Mouse (Mus musculus): ENCODE measurements around the gene Rtp4. TPM values are rescaled to one million over a fixed set of nuclear protein-coding genes. Genes with fewer than 3 reads are reported as not detected.

The Rtp4 gene
- total RNA-seq, 1 experiment: 0.22 TPM

- DNase-seq (ENCODE audit: low read depth, low spot score): no peak
- Histone ChIP-seq H3K36me3 (ENCODE audit: control insufficient read depth, insufficient read depth, low read length, poor library complexity, severe bottlenecking) (no peaks in the 10 kb centered on the region), H3K4me3 (ENCODE audit: insufficient read depth in 1 of 2, low read depth in 1 of 2, low read length in 2 of 2, poor library complexity in 1 of 2, severe bottlenecking in 1 of 2) (no peak overlapping the region), H3K9me3 (ENCODE audit: control insufficient read depth, insufficient read depth, low read depth, low read length) (no peaks in the 10 kb centered on the region), H3K9ac (ENCODE audit: insufficient read depth, low read depth, low read length, poor library complexity, severe bottlenecking) (no peak overlapping the region), H3K4me1 (ENCODE audit: control insufficient read depth in 2 of 2, insufficient read depth in 2 of 2, low read length in 2 of 2, poor library complexity in 1 of 2) (no peaks in the 10 kb centered on the region; a peak in 1 of 4 replicates), H3K27ac (ENCODE audit: insufficient read depth, low read depth, low read length, poor library complexity, severe bottlenecking) (no peak overlapping the region)
- TF ChIP-seq HCFC1 (IDR thresholded peaks at IDR 0.05; ENCODE audit: borderline replicate concordance, insufficient read depth, low read length) (no peak), ZC3H11A (IDR thresholded peaks at IDR 0.05; ENCODE audit: borderline replicate concordance, low read depth, low read length) (no peak), ZNF384 (IDR thresholded peaks at IDR 0.05; ENCODE audit: low read depth, low read length) (no peak), CHD2 (IDR thresholded peaks at IDR 0.05; ENCODE audit: low read depth, low read length) (no peak), MAFK (IDR thresholded peaks at IDR 0.05; ENCODE audit: insufficient read depth, low read depth, low read length) (no peak)
- in situ Hi-C loops (cut with MboI; ENCODE audit: low sequenced_read_pairs in 2 of 2, unreplicated experiment in 2 of 2): loop anchor here in 1 of 2 experiments (10.0 kb wide), 1 partner anchor 350 kb away; the partner anchor contains the start of gene Sst
These were observed 24.3 kb downstream of the Rtp4 start for GRCm38 (mm10) chr16:23544361-23544760.

DNA sequence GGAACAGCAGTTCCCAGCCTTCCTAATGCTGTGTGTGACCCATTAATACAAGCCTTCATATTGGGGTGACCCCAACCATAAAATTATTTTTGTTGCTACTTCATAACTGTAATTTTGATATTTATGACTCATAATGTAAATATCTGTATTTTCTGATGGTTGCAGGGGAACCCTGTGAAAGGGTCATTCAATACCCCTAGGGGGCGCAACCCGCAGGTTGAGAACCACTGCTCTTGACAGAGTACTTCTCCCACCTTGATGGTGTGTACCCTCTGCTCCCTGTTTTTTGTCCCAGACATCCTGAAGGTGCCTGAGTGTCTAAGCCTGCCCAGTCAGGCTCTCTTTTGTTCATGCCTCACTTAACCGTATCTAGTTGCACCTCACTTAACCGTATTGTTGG, 27.7 kb downstream of the Rtp4 start:
- H3K9me3 ChIP-seq (ENCODE audit: control insufficient read depth, insufficient read depth, low read depth, low read length): no peaks in the 10 kb centered on the region
- H3K4me1 ChIP-seq (ENCODE audit: control insufficient read depth in 2 of 2, insufficient read depth in 2 of 2, low read length in 2 of 2, poor library complexity in 1 of 2): no peaks in the 10 kb centered on the region; a peak in 1 of 4 replicates
- 0 out of 2 replicates have a peak, but pooled peaks have one; percentile 9 for TF ChIP-seq ZC3H11A (IDR thresholded peaks at IDR 0.05; ENCODE audit: borderline replicate concordance, low read depth, low read length)
- TF ChIP-seq CHD2 (IDR thresholded peaks at IDR 0.05; ENCODE audit: low read depth, low read length): no peak
- no peak for TF ChIP-seq HCFC1 (IDR thresholded peaks at IDR 0.05; ENCODE audit: borderline replicate concordance, insufficient read depth, low read length)
- H3K36me3 ChIP-seq (ENCODE audit: control insufficient read depth, insufficient read depth, low read length, poor library complexity, severe bottlenecking): no peaks in the 10 kb centered on the region
- H3K4me3 ChIP-seq (ENCODE audit: insufficient read depth in 1 of 2, low read depth in 1 of 2, low read length in 2 of 2, poor library complexity in 1 of 2, severe bottlenecking in 1 of 2): no peak overlapping the region
- H3K9ac ChIP-seq (ENCODE audit: insufficient read depth, low read depth, low read length, poor library complexity, severe bottlenecking): no peak overlapping the region
- DNase-seq (ENCODE audit: low read depth, low spot score): no peak
- H3K27ac ChIP-seq (ENCODE audit: insufficient read depth, low read depth, low read length, poor library complexity, severe bottlenecking): no peak overlapping the region
- in situ Hi-C loops (cut with MboI; ENCODE audit: low sequenced_read_pairs in 2 of 2, unreplicated experiment in 2 of 2): loop anchor here in 1 of 2 experiments (5.0 to 10.0 kb wide), 2 partner anchors 347 to 410 kb away; partner anchors contain the start of gene Sst

DNA sequence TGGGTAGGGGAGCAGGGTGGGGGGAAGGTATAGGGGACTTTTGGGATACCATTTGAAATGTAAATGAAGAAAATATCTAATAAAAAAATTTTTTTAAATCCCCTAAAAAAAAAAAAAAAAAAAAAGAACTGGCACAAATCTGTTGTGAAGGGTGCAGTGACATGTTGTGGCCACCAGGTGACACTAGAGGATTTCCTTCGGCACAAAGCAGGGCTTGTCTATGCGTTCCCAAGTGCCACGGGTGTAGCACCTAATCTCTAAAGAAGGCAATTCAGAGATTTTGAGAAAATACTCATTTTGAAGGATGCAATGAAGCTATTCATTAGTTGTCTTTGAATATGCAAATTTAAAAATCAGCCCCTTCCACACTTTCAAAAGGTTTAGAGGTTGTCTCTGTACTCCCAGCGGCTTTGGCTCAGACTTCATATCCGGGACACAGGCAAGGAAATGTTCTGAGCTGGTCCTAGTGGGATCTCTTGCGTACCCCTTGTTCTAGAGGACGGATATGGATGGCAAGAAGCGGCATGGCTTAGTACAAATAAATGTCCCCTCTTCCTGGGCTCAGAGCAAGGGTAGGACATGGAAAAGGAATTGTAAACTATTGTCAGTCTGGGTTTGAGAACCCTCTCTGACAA, 30.4 kb downstream of the Rtp4 start:
- Histone ChIP-seq H3K27ac (ENCODE audit: insufficient read depth, low read depth, low read length, poor library complexity, severe bottlenecking) (no peak overlapping the region), H3K4me1 (ENCODE audit: control insufficient read depth in 2 of 2, insufficient read depth in 2 of 2, low read length in 2 of 2, poor library complexity in 1 of 2) (no peaks in the 10 kb centered on the region), H3K4me3 (ENCODE audit: insufficient read depth in 1 of 2, low read depth in 1 of 2, low read length in 2 of 2, poor library complexity in 1 of 2, severe bottlenecking in 1 of 2) (no peak overlapping the region), H3K36me3 (ENCODE audit: control insufficient read depth, insufficient read depth, low read length, poor library complexity, severe bottlenecking) (no peaks in the 10 kb centered on the region), H3K9me3 (ENCODE audit: control insufficient read depth, insufficient read depth, low read depth, low read length) (no peaks in the 10 kb centered on the region), H3K9ac (ENCODE audit: insufficient read depth, low read depth, low read length, poor library complexity, severe bottlenecking) (no peak overlapping the region)
- in situ Hi-C loops (cut with MboI; ENCODE audit: low sequenced_read_pairs in 2 of 2, unreplicated experiment in 2 of 2): no loop called here
- DNase-seq (ENCODE audit: low read depth, low spot score): peak; percentile 31
- TF ChIP-seq ZC3H11A (IDR thresholded peaks at IDR 0.05; ENCODE audit: borderline replicate concordance, low read depth, low read length): peak; percentile 94
- peak; percentile 97 for TF ChIP-seq ZNF384 (IDR thresholded peaks at IDR 0.05; ENCODE audit: low read depth, low read length)
- no peak for TF ChIP-seq HCFC1 (IDR thresholded peaks at IDR 0.05; ENCODE audit: borderline replicate concordance, insufficient read depth, low read length)
- TF ChIP-seq MAFK (IDR thresholded peaks at IDR 0.05; ENCODE audit: insufficient read depth, low read depth, low read length): no peak
- no peak for TF ChIP-seq CHD2 (IDR thresholded peaks at IDR 0.05; ENCODE audit: low read depth, low read length)

DNA sequence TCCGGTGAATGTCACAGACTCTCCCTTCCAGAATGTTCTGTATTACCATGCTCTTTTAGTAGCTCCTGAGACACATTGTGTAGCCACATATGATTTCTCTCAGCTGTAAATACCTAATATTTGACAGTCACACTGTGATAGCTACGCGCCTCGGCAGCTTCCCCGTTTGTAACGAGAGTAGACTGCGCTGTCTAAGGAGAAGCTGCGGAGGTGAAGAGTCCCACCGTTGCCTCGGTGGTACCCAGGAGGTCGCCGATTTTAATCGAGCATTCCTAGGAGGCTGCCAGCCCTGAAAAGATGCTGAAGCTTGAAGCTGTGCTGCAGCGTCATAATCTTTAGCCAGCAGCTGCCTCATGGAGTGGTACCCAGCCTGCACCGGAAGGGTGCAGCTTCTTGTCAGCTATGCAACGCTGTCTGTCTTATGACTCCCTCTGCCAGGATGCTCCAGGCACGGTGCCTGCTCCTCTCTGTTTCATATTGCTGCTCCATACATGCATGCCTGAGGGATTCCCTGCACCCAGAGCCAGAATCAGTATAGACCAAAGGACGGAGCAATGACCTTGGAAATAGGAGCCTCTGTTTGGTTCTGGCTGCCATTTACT, 31.0 kb downstream of the Rtp4 start:
- Histone ChIP-seq H3K4me3 (ENCODE audit: insufficient read depth in 1 of 2, low read depth in 1 of 2, low read length in 2 of 2, poor library complexity in 1 of 2, severe bottlenecking in 1 of 2) (no peak overlapping the region), H3K36me3 (ENCODE audit: control insufficient read depth, insufficient read depth, low read length, poor library complexity, severe bottlenecking) (no peaks in the 10 kb centered on the region), H3K27ac (ENCODE audit: insufficient read depth, low read depth, low read length, poor library complexity, severe bottlenecking) (no peak overlapping the region), H3K9ac (ENCODE audit: insufficient read depth, low read depth, low read length, poor library complexity, severe bottlenecking) (no peak overlapping the region), H3K4me1 (ENCODE audit: control insufficient read depth in 2 of 2, insufficient read depth in 2 of 2, low read length in 2 of 2, poor library complexity in 1 of 2) (no peaks in the 10 kb centered on the region), H3K9me3 (ENCODE audit: control insufficient read depth, insufficient read depth, low read depth, low read length) (no peaks in the 10 kb centered on the region)
- in situ Hi-C loops (cut with MboI; ENCODE audit: low sequenced_read_pairs in 2 of 2, unreplicated experiment in 2 of 2): no loop called here
- no peak for TF ChIP-seq ZNF384 (IDR thresholded peaks at IDR 0.05; ENCODE audit: low read depth, low read length)
- no peak for TF ChIP-seq CHD2 (IDR thresholded peaks at IDR 0.05; ENCODE audit: low read depth, low read length)
- no peak for TF ChIP-seq HCFC1 (IDR thresholded peaks at IDR 0.05; ENCODE audit: borderline replicate concordance, insufficient read depth, low read length)
- TF ChIP-seq ZC3H11A (IDR thresholded peaks at IDR 0.05; ENCODE audit: borderline replicate concordance, low read depth, low read length): no peak
- no peak for TF ChIP-seq MAFK (IDR thresholded peaks at IDR 0.05; ENCODE audit: insufficient read depth, low read depth, low read length)
- no peak for DNase-seq (ENCODE audit: low read depth, low spot score)

All from ES-E14 (cell line).